Mouse (Mus musculus) thymus, adult 2 months (tissue): ENCODE data around the gene Emx2.

Source experiments
- CTCF ChIP-seq: fragments of 200-500 bp; IDR thresholded peaks from 2 replicates; pipeline ENCODE4 v1.5.1; 2012; ENCODE audit warnings: mild to moderate bottlenecking, control low read depth, low read length, moderate library complexity, borderline replicate concordance; ENCODE audit not compliant: control insufficient read depth, poor library complexity, insufficient read depth; ENCODE audit errors: extremely low read depth
- POLR2A ChIP-seq: fragments of 200-500 bp; IDR thresholded peaks from 2 replicates; pipeline ENCODE4 v1.6.1; 2012; ENCODE audit warnings: mild to moderate bottlenecking, low read length, control low read depth, moderate library complexity; ENCODE audit not compliant: control insufficient read depth, poor library complexity, insufficient read depth; ENCODE audit errors: extremely low read depth

GRCm38 (mm10) chr19:59467413-59468064 lies 9.4 kb downstream of the Emx2 start:
- no peak for TF ChIP-seq CTCF
- TF ChIP-seq POLR2A = no peak
